Mouse (Mus musculus) forebrain, embryonic 15.5 days (tissue): ENCODE results near the gene Clcn3. TPM values are rescaled to one million over a fixed set of nuclear protein-coding genes. Genes with fewer than 3 reads are reported as not detected.

Source experiments
- ATAC-seq: fragments of 200-750 bp; cut with Nextera tagmentation; replicated peaks from 2 replicates; pipeline ENCODE4 v1.8.0; 2017; ENCODE audit warnings: mild to moderate bottlenecking, moderate TSS enrichment, moderate library complexity
- H3K27ac ChIP-seq: fragments of 300-500 bp; sonication (generic); replicated peaks from 2 replicates; pipeline ENCODE4 v1.5.1; 2015; ENCODE audit warnings: mild to moderate bottlenecking, inconsistent platforms
- H3K27me3 ChIP-seq: fragments of 300-500 bp; sonication (generic); 2 replicates; pipeline ENCODE4 v1.6.1; 2015; ENCODE audit warnings: inconsistent platforms
- H3K36me3 ChIP-seq: fragments of 300-500 bp; sonication (generic); 2 replicates; pipeline ENCODE4 v1.6.1; 2015; ENCODE audit warnings: mild to moderate bottlenecking, inconsistent platforms
- H3K4me1 ChIP-seq: fragments of 300-500 bp; sonication (generic); 2 replicates; pipeline ENCODE4 v1.6.1; 2015; ENCODE audit warnings: inconsistent platforms
- H3K4me2 ChIP-seq: fragments of 300-500 bp; sonication (generic); replicated peaks from 2 replicates; pipeline ENCODE4 v1.6.1; 2015; ENCODE audit warnings: mild to moderate bottlenecking, inconsistent platforms
- H3K4me3 ChIP-seq: fragments of 300-500 bp; sonication (generic); 2 replicates; pipeline ENCODE4 v1.5.1; 2015; ENCODE audit warnings: mild to moderate bottlenecking, inconsistent platforms
- H3K9ac ChIP-seq: fragments of 300-500 bp; sonication (generic); replicated peaks from 2 replicates; pipeline ENCODE4 v1.6.1; 2015; ENCODE audit warnings: mild to moderate bottlenecking, inconsistent platforms
- H3K9me3 ChIP-seq: fragments of 300-500 bp; sonication (generic); 2 replicates; pipeline ENCODE4 v1.6.1; 2016; ENCODE audit warnings: inconsistent platforms
- WGBS: fragments of 180-500 bp; shearing (Covaris S2); methylation state at CpG from one replicate; pipeline ENCODE4 v1.1.7; 2015; ENCODE audit warnings: mixed read lengths; 5-methylcytosine and 5-hydroxymethylcytosine counted together
- polyA plus RNA-seq: library from polyadenylated mRNA; unstranded; fragments of >200 nt; fragmentation: Nextera tagmentation; extraction: Ambion mirVana; gene quantifications from 2 replicates; pipeline ENCODE4 v1.2.1, GENCODE M21; 2015

The Clcn3 gene
- polyA plus RNA-seq, 1 experiment from 2014 or later = 63.5 TPM

DNA sequence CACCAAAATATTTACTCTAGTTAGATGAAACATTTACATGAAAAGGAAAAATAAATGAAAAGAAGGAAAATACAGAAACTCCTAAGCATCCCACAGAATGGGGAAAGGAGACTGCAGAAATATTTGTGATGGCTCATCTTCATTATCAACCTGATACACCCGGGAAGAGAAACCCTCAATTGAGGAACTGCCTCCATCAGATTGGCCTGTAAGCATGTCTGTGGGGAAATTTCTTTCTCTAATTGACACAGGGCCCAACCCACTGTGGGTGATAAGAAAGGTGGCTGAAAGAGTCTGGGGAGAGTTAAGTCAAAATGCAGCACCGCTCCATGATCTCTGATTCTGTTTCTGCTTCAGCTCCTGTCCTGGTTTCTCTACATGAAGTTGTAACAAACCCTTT lies 9.7 kb downstream of the Clcn3 start:
- ATAC-seq = no peak
- 85% methylated on average over 2 of the region's 2 CpGs for WGBS
- H3K27me3 ChIP-seq = no peaks in the 10 kb centered on the region
- no peaks in the 10 kb centered on the region for H3K36me3 ChIP-seq
- no peak overlapping the region for H3K9ac ChIP-seq
- no peak overlapping the region for H3K4me3 ChIP-seq
- H3K27ac ChIP-seq = no peak overlapping the region
- H3K9me3 ChIP-seq = no peaks in the 10 kb centered on the region
- H3K4me2 ChIP-seq = no peak overlapping the region
- peaks cover 5% of the 10 kb centered on the region; the same call in 1 of the 2 replicates for H3K4me1 ChIP-seq

DNA sequence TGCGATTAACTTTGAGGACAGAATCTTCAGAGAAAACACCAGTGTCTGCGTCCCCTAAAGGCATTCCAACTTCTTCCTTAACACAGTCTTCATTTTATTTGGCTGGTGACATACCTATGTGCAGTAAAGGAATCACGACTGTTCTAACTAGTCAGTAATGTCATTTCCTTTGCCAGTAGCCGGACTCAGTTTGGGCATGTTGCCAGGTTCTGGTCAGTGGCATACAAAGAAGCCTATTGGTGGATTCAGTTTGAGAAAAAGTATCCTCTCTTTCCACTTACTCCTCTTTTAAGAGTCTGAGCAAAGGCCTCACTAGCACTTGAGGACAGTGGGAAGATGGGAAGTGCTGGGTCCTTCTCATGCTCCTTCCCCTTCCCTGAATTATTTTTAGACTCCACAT lies 11.3 kb downstream of the Clcn3 start:
- Histone ChIP-seq H3K4me1 (peaks cover 5% of the 10 kb centered on the region; the same call in 1 of the 2 replicates), H3K27ac (no peak overlapping the region), H3K9ac (no peak overlapping the region), H3K36me3 (no peaks in the 10 kb centered on the region), H3K9me3 (no peaks in the 10 kb centered on the region), H3K4me2 (no peak overlapping the region), H3K27me3 (no peaks in the 10 kb centered on the region), H3K4me3 (no peak overlapping the region)
- ATAC-seq = no peak
- 51% methylated on average over 4 of the region's 4 CpGs for WGBS

GRCm38 (mm10) chr8:60969091-60969490 lies 14.0 kb downstream of the Clcn3 start:
- WGBS = 49% methylated on average over 2 of the region's 2 CpGs
- Histone ChIP-seq H3K36me3 (no peaks in the 10 kb centered on the region), H3K9ac (no peak overlapping the region), H3K4me3 (no peak overlapping the region), H3K27ac (no peak overlapping the region), H3K4me2 (no peak overlapping the region), H3K4me1 (peaks cover 5% of the 10 kb centered on the region; the same call in 1 of the 2 replicates), H3K9me3 (no peaks in the 10 kb centered on the region), H3K27me3 (no peaks in the 10 kb centered on the region)
- no peak for ATAC-seq

- Histone ChIP-seq H3K27ac (no peak overlapping the region), H3K9ac (no peak overlapping the region), H3K27me3 (no peaks in the 10 kb centered on the region), H3K4me2 (no peak overlapping the region), H3K36me3 (no peaks in the 10 kb centered on the region), H3K4me1 (no peaks in the 10 kb centered on the region), H3K4me3 (no peak overlapping the region), H3K9me3 (no peaks in the 10 kb centered on the region)
- WGBS = 34% methylated on average over 3 of the region's 3 CpGs
- no peak for ATAC-seq
Measured at GRCm38 (mm10) chr8:60965741-60966140, 17.4 kb downstream of the Clcn3 start.

DNA sequence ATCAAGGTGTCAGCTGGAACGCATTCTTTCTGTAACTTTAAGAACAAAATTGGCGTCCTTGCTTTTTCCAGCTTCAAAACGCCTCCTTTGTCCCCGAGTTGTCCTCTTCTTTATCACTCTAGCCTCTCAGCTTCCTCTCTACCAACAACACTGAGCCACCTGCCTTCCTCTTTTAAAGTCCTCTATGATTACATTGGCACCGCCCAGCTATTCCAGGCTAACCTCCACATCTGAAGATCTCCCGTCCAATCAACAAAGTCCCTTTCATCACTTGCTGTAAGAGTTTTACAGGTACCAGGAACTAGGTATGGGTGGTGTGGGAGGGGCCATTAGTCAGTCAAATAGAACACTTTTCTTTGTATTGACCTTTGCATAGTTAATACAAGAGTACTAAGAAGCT lies 17.8 kb downstream of the Clcn3 start:
- H3K27me3 ChIP-seq = no peaks in the 10 kb centered on the region
- no peaks in the 10 kb centered on the region for H3K36me3 ChIP-seq
- H3K4me3 ChIP-seq = no peak overlapping the region
- no peak overlapping the region for H3K9ac ChIP-seq
- no peak overlapping the region for H3K4me2 ChIP-seq
- ATAC-seq = no peak
- H3K9me3 ChIP-seq = no peaks in the 10 kb centered on the region
- no peak overlapping the region for H3K27ac ChIP-seq
- H3K4me1 ChIP-seq = no peaks in the 10 kb centered on the region
- 61% methylated on average over 6 of the region's 6 CpGs for WGBS

- Histone ChIP-seq H3K9me3 (no peaks in the 10 kb centered on the region), H3K4me1 (no peaks in the 10 kb centered on the region), H3K27ac (no peak overlapping the region), H3K27me3 (no peaks in the 10 kb centered on the region), H3K9ac (no peak overlapping the region), H3K4me2 (no peak overlapping the region), H3K4me3 (no peak overlapping the region), H3K36me3 (no peaks in the 10 kb centered on the region)
- 72% methylated on average over 4 of the region's 4 CpGs for WGBS
- ATAC-seq = no peak
Measured at GRCm38 (mm10) chr8:60964518-60964917, 18.6 kb downstream of the Clcn3 start.

DNA sequence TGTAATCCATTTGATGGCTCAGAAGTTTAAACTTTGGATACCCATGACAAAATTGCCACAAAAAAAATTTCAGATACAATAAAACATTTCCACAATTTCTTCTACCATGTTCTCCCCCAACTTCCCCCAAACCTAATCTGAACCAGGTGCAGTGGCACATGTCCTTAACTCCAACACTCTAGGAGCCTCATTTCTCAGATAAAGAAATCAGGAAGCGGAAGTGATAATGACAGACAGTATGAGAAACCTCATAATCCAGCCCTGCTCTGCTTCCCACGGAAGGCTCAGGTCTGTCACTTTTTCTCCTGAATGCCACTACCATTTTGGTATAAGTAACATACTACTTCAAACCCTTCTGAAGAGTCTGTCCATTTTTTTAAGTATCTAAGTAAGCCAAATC lies 19.2 kb downstream of the Clcn3 start:
- Histone ChIP-seq H3K36me3 (no peaks in the 10 kb centered on the region), H3K4me1 (no peaks in the 10 kb centered on the region), H3K9ac (no peak overlapping the region), H3K9me3 (no peaks in the 10 kb centered on the region), H3K4me3 (no peak overlapping the region), H3K27me3 (no peaks in the 10 kb centered on the region), H3K4me2 (no peak overlapping the region), H3K27ac (no peak overlapping the region)
- no peak for ATAC-seq
- 56% methylated on average over 2 of the region's 2 CpGs for WGBS

- ATAC-seq = no peak
- H3K27ac ChIP-seq = no peak overlapping the region
- H3K4me1 ChIP-seq = no peaks in the 10 kb centered on the region
- 92% methylated on average over 3 of the region's 3 CpGs for WGBS
- no peaks in the 10 kb centered on the region for H3K36me3 ChIP-seq
- H3K9me3 ChIP-seq = no peaks in the 10 kb centered on the region
- no peaks in the 10 kb centered on the region for H3K27me3 ChIP-seq
- H3K4me3 ChIP-seq = no peak overlapping the region
- no peak overlapping the region for H3K9ac ChIP-seq
- H3K4me2 ChIP-seq = no peak overlapping the region
Measured at GRCm38 (mm10) chr8:60962763-60963162, 20.3 kb downstream of the Clcn3 start.

DNA sequence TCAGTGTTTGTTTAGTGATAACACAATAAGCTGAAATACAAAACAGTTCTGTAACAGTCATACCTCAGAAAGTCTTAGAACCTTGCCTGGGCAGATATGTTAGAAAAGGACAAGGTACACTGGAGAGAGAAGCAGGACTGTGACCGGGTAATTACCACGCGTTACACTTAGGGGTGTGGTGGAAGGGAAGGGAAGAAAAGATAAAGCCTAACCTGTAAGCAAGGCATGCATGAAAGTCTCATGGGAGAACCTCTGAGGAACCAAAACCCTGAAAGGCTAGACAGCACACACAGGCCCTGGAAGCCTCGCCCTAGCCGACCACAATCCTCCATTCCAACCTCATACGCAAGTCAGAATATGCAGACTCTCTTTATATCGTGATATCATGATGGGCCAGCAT lies 26.3 kb downstream of the Clcn3 start:
- no peaks in the 10 kb centered on the region for H3K27me3 ChIP-seq
- peaks cover 14% of the 10 kb centered on the region for H3K4me1 ChIP-seq
- H3K4me2 ChIP-seq = no peak overlapping the region
- no peak overlapping the region for H3K27ac ChIP-seq
- no peak for ATAC-seq
- no peaks in the 10 kb centered on the region for H3K36me3 ChIP-seq
- H3K9ac ChIP-seq = no peak overlapping the region
- H3K4me3 ChIP-seq = no peak overlapping the region
- H3K9me3 ChIP-seq = no peaks in the 10 kb centered on the region
- WGBS = 96% methylated on average over 7 of the region's 7 CpGs

DNA sequence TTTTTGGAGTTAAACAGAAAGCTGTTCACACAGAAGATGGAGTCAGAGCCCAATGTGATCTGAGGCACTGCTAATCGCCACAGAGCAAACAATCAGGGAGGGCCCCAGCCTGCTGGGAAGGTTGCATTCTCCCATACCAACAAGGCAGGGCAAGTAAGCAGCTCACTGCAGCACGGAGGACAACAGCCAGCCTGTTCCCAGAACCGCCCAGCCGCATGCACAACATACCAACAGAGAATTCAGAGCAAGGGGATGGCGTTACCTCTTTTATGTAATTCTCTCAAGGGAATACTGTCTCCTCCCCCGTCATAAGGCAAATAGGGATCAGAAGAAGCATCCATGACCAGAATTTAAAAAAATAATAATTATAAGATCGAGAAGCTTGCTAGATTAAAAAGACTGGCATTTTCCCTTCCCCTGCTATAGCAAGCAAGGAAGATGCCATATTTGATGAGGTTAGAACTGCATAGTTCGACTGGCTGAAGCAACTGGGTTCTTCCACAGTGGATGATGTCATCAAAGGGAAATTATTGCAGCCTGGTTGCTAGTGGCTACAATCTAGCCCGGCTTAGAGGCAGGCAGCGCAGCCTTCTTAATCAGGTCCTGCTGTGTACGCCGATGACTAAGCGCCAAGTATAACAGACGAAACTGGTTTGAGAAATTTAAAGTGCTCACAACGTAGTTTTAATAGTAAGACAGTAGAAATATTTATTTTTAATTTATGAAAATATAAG lies 28.7 kb downstream of the Clcn3 start:
- Histone ChIP-seq H3K4me3 (peak overlapping the region; percentile 49), H3K4me1 (peaks cover 18% of the 10 kb centered on the region), H3K4me2 (peak overlapping the region; percentile 63), H3K27me3 (no peaks in the 10 kb centered on the region), H3K36me3 (no peaks in the 10 kb centered on the region), H3K9ac (peak overlapping the region; percentile 57), H3K27ac (peak overlapping the region; percentile 90), H3K9me3 (no peaks in the 10 kb centered on the region)
- under 1% methylated on average over 15 of the region's 15 CpGs for WGBS
- ATAC-seq = peak; percentile 99

- no peak for ATAC-seq
- Histone ChIP-seq H3K9ac (no peak overlapping the region), H3K4me3 (no peak overlapping the region), H3K4me1 (peaks cover 18% of the 10 kb centered on the region), H3K27me3 (no peaks in the 10 kb centered on the region), H3K9me3 (no peaks in the 10 kb centered on the region), H3K36me3 (no peaks in the 10 kb centered on the region), H3K27ac (no peak overlapping the region), H3K4me2 (peak overlapping the region; percentile 22)
- 29% methylated on average over 5 of the region's 5 CpGs for WGBS
Measured at GRCm38 (mm10) chr8:60952803-60953202, 30.3 kb downstream of the Clcn3 start.

DNA sequence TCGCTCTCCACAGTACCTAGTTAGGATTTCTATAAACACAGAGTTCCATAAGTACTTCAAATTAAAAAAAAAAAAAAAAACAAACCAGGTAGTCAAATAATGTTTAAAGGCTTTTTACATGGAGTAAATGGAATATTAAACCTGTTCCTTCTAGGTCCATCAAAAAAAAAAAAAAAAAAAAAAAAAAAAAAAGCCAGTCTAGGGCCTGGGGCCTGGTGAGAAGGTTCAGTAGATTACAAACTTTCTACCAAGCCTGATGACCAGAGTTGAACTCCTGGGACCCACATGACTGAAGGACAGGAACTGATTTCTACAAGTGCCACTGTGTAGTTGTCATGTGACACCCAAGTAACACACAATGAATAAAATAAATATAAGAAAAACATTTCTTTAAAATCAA lies 31.3 kb downstream of the Clcn3 start:
- no peaks in the 10 kb centered on the region for H3K9me3 ChIP-seq

GRCm38 (mm10) chr8:60951271-60951670 lies 31.8 kb downstream of the Clcn3 start:
- Histone ChIP-seq H3K36me3 (no peaks in the 10 kb centered on the region), H3K4me1 (peaks cover 18% of the 10 kb centered on the region), H3K27me3 (no peaks in the 10 kb centered on the region), H3K9me3 (no peaks in the 10 kb centered on the region), H3K27ac (no peak overlapping the region), H3K9ac (no peak overlapping the region), H3K4me3 (no peak overlapping the region), H3K4me2 (no peak overlapping the region)
- 50% methylated on average over 4 of the region's 4 CpGs for WGBS
- no peak for ATAC-seq

More for the DNA sequence above, 31.3 kb downstream of the Clcn3 start:
- H3K36me3 ChIP-seq = no peaks in the 10 kb centered on the region
- H3K4me2 ChIP-seq = no peak overlapping the region
- no peak overlapping the region for H3K9ac ChIP-seq
- H3K27me3 ChIP-seq = no peaks in the 10 kb centered on the region
- no peak overlapping the region for H3K27ac ChIP-seq
- ATAC-seq = no peak
- H3K4me1 ChIP-seq = peaks cover 18% of the 10 kb centered on the region
- no peak overlapping the region for H3K4me3 ChIP-seq
- WGBS = 92% methylated on average over 1 of the region's 1 CpGs
